Mouse (Mus musculus) Patski (cell line): Measurements from ENCODE around the gene Hmox2. TPM values are rescaled to one million over a fixed set of nuclear protein-coding genes. Genes with fewer than 3 reads are reported as not detected.

Experiments
- ATAC-seq: fragments of 100-300 bp; one replicate; pipeline ENCODE4 v1.8.0; 2021
- CTCF ChIA-PET: fragments of 350-600 bp; sonication (Branson Sonifier 250); formaldehyde crosslinking; loops from one replicate; lab custom pipeline; 2022; ENCODE audit warnings: inconsistent platforms; lab: Charles Lee
- POLR2A ChIA-PET: fragments of 350-600 bp; sonication (Branson Sonifier 250); formaldehyde crosslinking; loops from one replicate; lab custom pipeline; 2022; ENCODE audit warnings: antibody characterized with exemption, inconsistent platforms; lab: Charles Lee
- DNase-seq: peaks from one replicate; pipeline ENCODE4 v3.0.0-alpha.2; 2011; ENCODE audit warnings: low read depth, low spot score
- H3K27me3 ChIP-seq: fragments of 371-371 bp; one replicate; pipeline ENCODE4 v1.5.1; 2021
- CTCF ChIP-seq: fragments of 100-300 bp; IDR thresholded peaks from one replicate; pipeline ENCODE4 v1.5.1; 2021
- in situ Hi-C: fragments of 300-500 bp; cut with MboI; formaldehyde crosslinking; loops from 3 replicates; pipeline ENCODE4 v1.11.1; 2018; ENCODE audit warnings: low pct_unique_long_range_greater_than_20kb, mixed read lengths
- polyA plus RNA-seq: library from polyadenylated mRNA; unstranded; gene quantifications from one replicate; pipeline ENCODE4 v1.2.3, GENCODE M21; 2021

Hmox2 gene
- polyA plus RNA-seq, 1 experiment from 2014 or later, result 104 TPM

- ATAC-seq, result no peak
Observed at GRCm38 (mm10) chr16:4722128-4722914, 3.8 kb upstream of the Hmox2 start.

GRCm38 (mm10) chr16:4722915-4723209 is 3.3 kb upstream of the Hmox2 start:
- no peaks in the 10 kb centered on the region for H3K27me3 ChIP-seq
- DNase-seq (no peak), ATAC-seq (no peak)
- ChIA-PET CTCF (interaction anchor here (0.8 kb wide), 2 partner anchors 10 to 140 kb away, joined by 3 read pairs; no protein-coding TSS in a partner anchor), POLR2A (no interaction called here)
- in situ Hi-C loops, result no loop called here
- TF ChIP-seq CTCF, result no peak

More at GRCm38 (mm10) chr16:4722128-4722914, 3.8 kb upstream of the Hmox2 start:
- in situ Hi-C loops, result no loop called here
- ChIA-PET POLR2A (no interaction called here), CTCF (interaction anchor here (0.8 kb wide), 2 partner anchors 10 to 141 kb away, joined by 3 read pairs; no protein-coding TSS in a partner anchor)
- TF ChIP-seq CTCF, result no peak
- no peak for DNase-seq
- no peaks in the 10 kb centered on the region for H3K27me3 ChIP-seq

GRCm38 (mm10) chr16:4725266-4725665 is 895 bp upstream of the Hmox2 start:
- POLR2A ChIA-PET, result interaction anchor here (0.6 kb wide), 1 partner anchor 28 kb away, joined by 3 read pairs; no protein-coding TSS in a partner anchor
- TF ChIP-seq CTCF, result no peak
- no peak for ATAC-seq
- CTCF ChIA-PET, result interaction anchor here (1.7 kb wide), 1 partner anchor 66 kb away, joined by 3 read pairs; no protein-coding TSS in a partner anchor
- no peaks in the 10 kb centered on the region for H3K27me3 ChIP-seq
- no peak for DNase-seq
- in situ Hi-C loops, result no loop called here

GRCm38 (mm10) chr16:4726528-4727128 is 467 bp downstream of the Hmox2 start:
- ATAC-seq, result peak; percentile 45
- in situ Hi-C loops, result no loop called here
- DNase-seq, result no peak

GRCm38 (mm10) chr16:4727526-4727925 is 1.4 kb downstream of the Hmox2 start:
- no peak for TF ChIP-seq CTCF
- ChIA-PET POLR2A (no interaction called here), CTCF (no interaction called here)
- ATAC-seq (no peak), DNase-seq (no peak)
- H3K27me3 ChIP-seq, result no peaks in the 10 kb centered on the region
- in situ Hi-C loops, result no loop called here

More at GRCm38 (mm10) chr16:4726528-4727128, 467 bp downstream of the Hmox2 start:
- CTCF ChIA-PET, result no interaction called here
- POLR2A ChIA-PET, result interaction anchor here (0.7 to 0.9 kb wide), 3 partner anchors 38 to 60 kb away, joined by 3 read pairs; no protein-coding TSS in a partner anchor
- no peaks in the 10 kb centered on the region for H3K27me3 ChIP-seq
- TF ChIP-seq CTCF, result no peak

DNA sequence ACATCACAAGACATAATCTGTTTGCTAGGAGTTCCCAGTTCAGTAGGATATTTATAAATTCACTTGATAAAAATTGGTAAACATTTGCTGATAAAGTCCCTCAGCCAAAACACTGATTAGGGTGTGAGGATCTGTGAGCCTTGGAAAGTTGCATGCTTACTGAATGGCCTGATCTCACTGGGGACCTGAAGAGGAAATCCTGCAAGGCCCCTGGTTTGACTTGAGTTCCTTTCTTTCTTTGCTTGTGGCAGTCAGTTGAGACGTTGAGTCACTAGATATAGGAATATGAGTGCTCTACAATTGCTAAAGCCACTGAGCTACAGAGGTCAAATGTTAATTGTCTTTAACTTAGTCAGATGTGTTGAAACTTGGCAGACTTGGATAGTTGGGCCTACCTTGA is 1.8 kb downstream of the Hmox2 start:
- ATAC-seq, result no peak
- ChIA-PET CTCF (no interaction called here), POLR2A (no interaction called here)
- no peaks in the 10 kb centered on the region for H3K27me3 ChIP-seq
- DNase-seq, result no peak
- in situ Hi-C loops, result no loop called here
- no peak for TF ChIP-seq CTCF

DNA sequence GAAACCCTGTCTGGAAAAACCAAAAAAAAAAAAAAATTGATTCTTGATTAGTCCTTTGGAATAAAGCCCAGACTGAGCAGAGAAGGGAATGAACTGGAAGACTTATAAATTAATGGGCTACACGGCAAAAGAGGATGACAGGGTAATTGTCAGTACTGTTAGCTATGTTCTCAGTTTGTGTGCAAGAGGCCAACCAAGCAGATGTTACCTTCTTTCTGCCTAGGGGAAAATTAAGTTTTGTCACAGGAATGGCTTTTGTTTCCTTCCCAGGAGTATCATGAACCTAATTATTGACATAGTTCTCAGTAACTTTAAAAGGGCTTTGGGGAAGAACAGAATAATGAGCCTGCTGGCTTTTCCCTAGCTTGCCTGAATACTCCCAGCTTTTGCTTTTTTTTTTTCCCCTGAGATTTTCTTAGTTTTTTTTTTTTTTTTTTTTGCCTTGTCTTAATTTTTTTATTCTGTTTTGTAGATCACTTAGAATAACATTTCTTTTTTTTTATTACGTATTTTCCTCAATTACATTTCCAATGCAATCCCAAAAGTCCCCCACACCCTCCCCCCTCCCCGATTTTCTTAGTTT is 4.7 kb downstream of the Hmox2 start:
- ChIA-PET CTCF (no interaction called here), POLR2A (interaction anchor here (0.7 kb wide), 2 partner anchors 44 to 324 kb away, joined by 3 to 4 read pairs; no protein-coding TSS in a partner anchor)
- in situ Hi-C loops, result no loop called here
- ATAC-seq (no peak), DNase-seq (no peak)
- no peak for TF ChIP-seq CTCF
- no peaks in the 10 kb centered on the region for H3K27me3 ChIP-seq

- ChIA-PET POLR2A (no interaction called here), CTCF (no interaction called here)
- DNase-seq, result no peak
- no peaks in the 10 kb centered on the region for H3K27me3 ChIP-seq
- peak; percentile 31 for ATAC-seq
- no peak for TF ChIP-seq CTCF
- in situ Hi-C loops, result no loop called here
Observed at GRCm38 (mm10) chr16:4736262-4736661, 10.1 kb downstream of the Hmox2 start.

DNA sequence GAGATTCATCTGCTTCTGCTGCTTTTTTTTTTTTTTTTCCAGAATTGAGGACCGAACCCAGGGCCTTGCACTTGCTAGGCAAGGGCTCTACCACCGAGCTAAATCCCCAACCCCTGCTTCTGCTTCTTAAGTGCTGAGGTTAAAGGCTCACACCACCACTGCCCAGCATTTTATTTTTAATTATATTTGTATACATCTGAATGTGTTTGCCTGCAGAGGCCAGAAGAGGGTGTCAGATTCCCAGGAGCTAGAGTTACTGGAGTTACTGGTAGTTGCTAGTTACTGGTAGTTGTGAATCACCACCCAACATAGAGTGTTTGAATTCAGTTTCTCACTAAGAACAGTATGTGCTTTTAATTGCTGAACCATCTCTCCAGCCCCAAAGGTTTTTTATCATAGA is 13.8 kb downstream of the Hmox2 start:
- in situ Hi-C loops, result no loop called here
- CTCF ChIA-PET, result interaction anchor here (1.2 to 1.6 kb wide), 3 partner anchors 12 to 319 kb away, joined by 3 to 5 read pairs (median 3); no protein-coding TSS in a partner anchor
- DNase-seq (no peak), ATAC-seq (no peak)
- POLR2A ChIA-PET, result interaction anchor here (0.6 to 0.7 kb wide), 2 partner anchors 57 to 122 kb away, joined by 3 to 4 read pairs; no protein-coding TSS in a partner anchor
- peak; percentile 34 for TF ChIP-seq CTCF
- H3K27me3 ChIP-seq, result no peaks in the 10 kb centered on the region

DNA sequence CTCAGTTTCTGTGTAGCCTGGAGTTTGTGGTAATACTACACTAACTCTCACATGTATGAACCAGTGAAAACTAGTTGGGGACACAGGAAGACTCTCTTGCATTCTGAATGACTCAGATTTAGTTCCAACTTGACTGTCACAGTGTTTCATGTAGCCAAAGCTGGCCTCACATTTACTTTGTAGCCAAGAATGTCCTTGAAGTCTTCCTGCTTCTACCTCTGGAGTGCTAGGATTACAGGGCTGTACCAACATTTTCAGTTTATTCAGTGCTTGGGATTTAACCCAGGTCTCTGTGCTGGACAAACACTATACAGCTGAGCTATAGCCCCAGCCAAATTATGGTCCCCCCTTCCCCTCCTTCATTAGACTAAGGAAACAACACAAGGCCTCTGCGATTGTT is 16.0 kb downstream of the Hmox2 start:
- ChIA-PET POLR2A (interaction anchor here (0.6 kb wide), 1 partner anchor 22 kb away, joined by 3 read pairs; no protein-coding TSS in a partner anchor), CTCF (interaction anchor here (0.9 to 2.3 kb wide), 4 partner anchors 9 to 36 kb away, joined by 3 to 7 read pairs (median 3); no protein-coding TSS in a partner anchor)
- ATAC-seq (no peak), DNase-seq (no peak)
- no peak for TF ChIP-seq CTCF
- H3K27me3 ChIP-seq, result no peaks in the 10 kb centered on the region
- in situ Hi-C loops, result no loop called here
